Mouse (Mus musculus) kidney, embryonic 16.5 days (tissue): ENCODE results near the gene Aqp2. TPM values are rescaled to one million over a fixed set of nuclear protein-coding genes. Genes with fewer than 3 reads are reported as not detected.

Experiments
- ATAC-seq: fragments of 200-750 bp; cut with Nextera tagmentation; 2 replicates; pipeline ENCODE4 v1.8.0; 2017; ENCODE audit warnings: moderate TSS enrichment; ENCODE audit not compliant: low FRiP score, low TSS enrichment
- H3K27ac ChIP-seq: fragments of 300-500 bp; sonication (generic); 2 replicates; pipeline ENCODE4 v1.5.1; 2014; ENCODE audit warnings: low read length
- H3K27me3 ChIP-seq: fragments of 300-500 bp; sonication (generic); 2 replicates; pipeline ENCODE4 v1.6.1; 2014; ENCODE audit warnings: low read length, control low read depth, mixed read lengths; ENCODE audit not compliant: insufficient read depth
- H3K36me3 ChIP-seq: fragments of 300-500 bp; sonication (generic); 2 replicates; pipeline ENCODE4 v1.6.1; 2014; ENCODE audit warnings: low read length, control low read depth, mixed read lengths; ENCODE audit not compliant: insufficient read depth
- H3K4me1 ChIP-seq: fragments of 300-500 bp; sonication (generic); 2 replicates; pipeline ENCODE4 v1.6.1; 2014; ENCODE audit warnings: low read length, control low read depth, mixed read lengths; ENCODE audit not compliant: insufficient read depth
- H3K4me2 ChIP-seq: fragments of 300-500 bp; sonication (generic); replicated peaks from 2 replicates; pipeline ENCODE4 v1.6.1; 2014; ENCODE audit warnings: low read depth, low read length
- H3K4me3 ChIP-seq: fragments of 300-500 bp; sonication (generic); 2 replicates; pipeline ENCODE4 v1.5.1; 2014; ENCODE audit warnings: mild to moderate bottlenecking, low read length
- H3K9ac ChIP-seq: fragments of 300-500 bp; sonication (generic); replicated peaks from 2 replicates; pipeline ENCODE4 v1.6.1; 2014; ENCODE audit warnings: low read length
- H3K9me3 ChIP-seq: fragments of 300-500 bp; sonication (generic); 2 replicates; pipeline ENCODE4 v1.6.1; 2016; ENCODE audit warnings: low read length, control low read depth
- WGBS: fragments of 180-500 bp; shearing (Covaris S2); extraction: QIAGEN DNeasy Blood & Tissue Kit; methylation state at CpG from one replicate; pipeline ENCODE4 v1.1.7; 2014; 5-methylcytosine and 5-hydroxymethylcytosine counted together
- polyA plus RNA-seq: library from polyadenylated mRNA; unstranded; fragments of >200 nt; fragmentation: Nextera tagmentation; extraction: Ambion mirVana; gene quantifications from 2 replicates; pipeline ENCODE4 v1.2.1, GENCODE M21; 2015

Aqp2 gene
- polyA plus RNA-seq, result 109 and 159 TPM in 2 replicates

DNA sequence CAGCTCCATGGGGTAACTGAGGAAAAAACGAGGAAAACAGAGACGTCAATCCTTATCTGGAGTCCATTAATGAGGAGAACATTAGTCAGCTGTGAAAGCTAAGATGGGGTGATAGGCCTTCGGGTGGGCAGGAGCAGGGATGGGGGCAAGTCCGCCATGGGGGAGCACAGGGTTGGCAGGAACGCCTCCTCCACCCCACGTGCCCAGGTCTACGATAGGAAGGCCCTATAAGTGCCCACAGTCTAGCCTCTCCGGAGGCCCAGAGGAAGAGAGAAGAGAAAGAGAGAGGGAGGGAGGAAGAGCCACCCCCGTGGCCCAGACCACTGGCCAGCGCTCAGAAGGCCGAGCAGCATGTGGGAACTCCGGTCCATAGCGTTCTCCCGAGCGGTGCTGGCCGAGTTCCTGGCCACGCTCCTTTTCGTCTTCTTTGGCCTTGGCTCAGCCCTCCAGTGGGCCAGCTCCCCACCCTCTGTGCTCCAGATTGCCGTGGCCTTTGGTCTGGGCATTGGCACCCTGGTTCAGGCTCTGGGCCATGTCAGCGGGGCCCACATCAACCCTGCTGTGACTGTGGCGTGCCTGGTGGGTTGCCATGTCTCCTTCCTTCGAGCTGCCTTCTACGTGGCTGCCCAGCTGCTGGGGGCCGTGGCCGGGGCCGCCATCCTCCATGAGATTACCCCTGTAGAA lies at the start of gene Aqp2:
Gene Aqp2, plus strand, starts transcription at position 254 of the 684 bp plus-strand sequence.
- Histone ChIP-seq H3K36me3 (no peaks in the 10 kb centered on the region), H3K4me3 (peak within 1 kb of the TSS; percentile 11), H3K27me3 (peaks cover 41% of the 10 kb centered on the region), H3K4me2 (peak within 1 kb of the TSS; percentile 16; the same call in 1 of the 2 replicates), H3K27ac (peak within 1 kb of the TSS; percentile 27; the same call in 1 of the 2 replicates), H3K9me3 (no peaks in the 10 kb centered on the region), H3K9ac (peak within 1 kb of the TSS; percentile 22; the same call in 1 of the 2 replicates), H3K4me1 (peaks cover 7% of the 10 kb centered on the region)
- WGBS, result 80% methylated on average over 26 of the region's 26 CpGs
- no peak for ATAC-seq

GRCm38 (mm10) chr15:99531146-99531545 lies 47.7 kb upstream of the Aqp2 start:
- Histone ChIP-seq H3K4me1 (0 out of 2 replicates have a peak, but pooled peaks cover 10% of the 10 kb centered on the region), H3K4me2 (no peak overlapping the region), H3K27me3 (peaks cover 8% of the 10 kb centered on the region; the same call in 1 of the 2 replicates), H3K36me3 (no peaks in the 10 kb centered on the region), H3K4me3 (no peak overlapping the region), H3K27ac (no peak overlapping the region), H3K9me3 (no peaks in the 10 kb centered on the region), H3K9ac (0 out of 2 replicates have a peak overlapping the region, but pooled peaks have one; percentile 18)
- WGBS, result 26% methylated on average over 6 of the region's 6 CpGs
- no peak for ATAC-seq

GRCm38 (mm10) chr15:99532023-99532422 lies 46.8 kb upstream of the Aqp2 start:
- 32% methylated on average over 3 of the region's 3 CpGs for WGBS
- Histone ChIP-seq H3K9ac (no peak overlapping the region), H3K4me2 (no peak overlapping the region), H3K4me1 (peaks cover 10% of the 10 kb centered on the region; the same call in 1 of the 2 replicates), H3K4me3 (no peak overlapping the region), H3K27me3 (peaks cover 8% of the 10 kb centered on the region; the same call in 1 of the 2 replicates), H3K27ac (no peak overlapping the region), H3K36me3 (no peaks in the 10 kb centered on the region), H3K9me3 (no peaks in the 10 kb centered on the region)
- peak; percentile 85 for ATAC-seq

DNA sequence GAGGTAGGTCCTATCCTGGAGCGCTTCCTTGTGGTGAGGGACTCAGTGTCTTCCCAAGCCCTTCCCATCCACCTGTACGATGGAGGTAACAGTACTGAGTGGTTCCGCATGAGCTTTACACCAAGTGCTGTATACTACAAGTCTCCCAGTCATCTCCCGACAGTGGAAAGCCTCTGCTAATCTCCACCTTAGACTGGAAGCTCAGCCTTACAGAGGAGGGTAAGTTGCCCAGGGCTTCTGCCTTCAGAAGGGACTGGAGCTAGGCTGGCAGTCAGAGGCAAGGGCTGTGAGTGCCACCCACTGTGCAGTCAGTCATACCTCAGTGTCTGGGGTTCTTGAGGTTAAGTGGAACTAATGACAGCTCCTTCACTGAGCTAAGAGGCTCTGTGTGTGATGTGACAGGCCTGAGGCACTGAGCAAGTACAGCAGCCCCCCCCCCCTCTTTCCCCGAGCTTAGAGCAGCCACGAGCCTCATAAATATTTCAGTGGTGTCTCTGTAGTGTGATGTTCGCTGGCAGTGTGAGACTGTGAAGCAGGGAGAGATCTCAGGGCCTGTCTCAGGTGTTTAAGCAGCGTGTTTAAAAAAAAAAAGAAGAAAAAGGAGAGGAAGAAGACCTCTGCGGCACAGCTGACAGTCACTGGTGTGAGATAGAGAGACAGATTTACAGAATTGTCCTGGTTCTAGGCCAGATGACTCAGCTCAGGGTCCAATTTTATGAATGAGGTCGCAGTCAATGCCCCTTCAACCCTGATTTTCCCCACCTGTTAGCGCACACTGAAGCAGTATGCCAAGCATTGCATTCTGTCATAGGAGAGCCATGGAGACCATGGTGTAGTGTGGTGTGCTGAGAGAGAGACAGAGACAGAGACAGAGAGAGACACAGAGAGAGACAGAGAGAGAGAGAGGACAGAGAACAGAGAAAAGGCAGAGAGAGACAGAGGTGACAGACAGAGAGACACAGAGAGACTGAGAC lies 41.7 kb upstream of the Aqp2 start:
- ATAC-seq, result no peak
- Histone ChIP-seq H3K4me3 (no peak overlapping the region), H3K9me3 (no peaks in the 10 kb centered on the region), H3K36me3 (no peaks in the 10 kb centered on the region), H3K9ac (no peak overlapping the region), H3K27me3 (no peaks in the 10 kb centered on the region), H3K4me2 (no peak overlapping the region), H3K4me1 (no peaks in the 10 kb centered on the region; the same call in 1 of the 2 replicates), H3K27ac (no peak overlapping the region)
- 41% methylated on average over 10 of the region's 11 CpGs for WGBS

DNA sequence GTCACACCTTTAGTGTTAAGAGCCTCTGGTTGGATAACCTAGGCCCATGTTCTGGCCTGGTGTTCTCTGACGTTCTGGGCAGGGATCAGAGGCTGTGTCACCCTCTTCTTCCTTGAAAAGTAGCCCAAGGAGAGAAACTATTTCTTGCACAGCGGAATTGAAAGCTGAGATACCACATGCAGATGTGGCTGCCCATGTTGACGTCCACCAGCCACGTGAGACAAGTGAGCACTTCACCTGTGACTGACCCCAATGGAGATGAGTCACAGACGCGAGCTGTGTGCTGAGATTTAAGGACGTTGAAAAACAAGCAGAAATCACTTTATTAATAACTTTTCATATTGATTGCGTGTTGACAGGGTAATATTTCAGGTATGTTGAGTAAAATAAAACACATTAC lies 39.0 kb upstream of the Aqp2 start:
- no peaks in the 10 kb centered on the region for H3K9me3 ChIP-seq
- no peak overlapping the region for H3K4me3 ChIP-seq
- no peak overlapping the region for H3K27ac ChIP-seq
- peaks cover 7% of the 10 kb centered on the region; the same call in 1 of the 2 replicates for H3K27me3 ChIP-seq
- WGBS, result 71% methylated on average over 8 of the region's 8 CpGs
- ATAC-seq, result no peak
- H3K4me2 ChIP-seq, result no peak overlapping the region
- no peaks in the 10 kb centered on the region for H3K36me3 ChIP-seq
- no peak overlapping the region for H3K9ac ChIP-seq
- no peaks in the 10 kb centered on the region; the same call in 1 of the 2 replicates for H3K4me1 ChIP-seq

GRCm38 (mm10) chr15:99544047-99544446 lies 34.8 kb upstream of the Aqp2 start:
- no peak overlapping the region for H3K4me2 ChIP-seq
- no peak overlapping the region for H3K27ac ChIP-seq
- no peak overlapping the region for H3K9ac ChIP-seq
- peaks cover 7% of the 10 kb centered on the region; the same call in 1 of the 2 replicates for H3K27me3 ChIP-seq
- no peaks in the 10 kb centered on the region for H3K9me3 ChIP-seq
- no peak overlapping the region for H3K4me3 ChIP-seq
- H3K4me1 ChIP-seq, result no peaks in the 10 kb centered on the region
- 34% methylated on average over 7 of the region's 7 CpGs for WGBS
- ATAC-seq, result no peak
- H3K36me3 ChIP-seq, result no peaks in the 10 kb centered on the region

DNA sequence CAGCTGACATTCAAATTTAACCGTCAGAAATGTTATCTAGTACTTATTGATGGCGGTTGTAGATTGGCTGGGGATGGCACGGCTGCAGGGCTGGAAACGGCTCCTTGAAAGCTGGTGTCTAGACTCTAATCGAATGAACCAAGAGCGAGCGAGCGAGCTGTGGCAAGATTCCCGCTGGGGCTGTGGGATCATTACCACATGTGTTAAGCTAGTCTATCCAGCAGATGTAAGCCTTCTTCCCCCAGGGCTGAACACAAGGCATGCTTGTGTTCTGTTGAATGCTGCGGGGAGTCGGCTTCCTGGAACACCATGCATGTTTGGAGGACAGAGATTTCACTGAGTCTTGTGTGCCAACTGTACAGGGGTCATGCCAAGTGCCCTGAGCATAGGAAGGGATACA lies 32.3 kb upstream of the Aqp2 start:
- Histone ChIP-seq H3K9me3 (no peaks in the 10 kb centered on the region), H3K9ac (no peak overlapping the region), H3K27ac (no peak overlapping the region), H3K4me2 (no peak overlapping the region), H3K36me3 (no peaks in the 10 kb centered on the region), H3K4me1 (no peaks in the 10 kb centered on the region), H3K27me3 (peaks cover 7% of the 10 kb centered on the region; the same call in 1 of the 2 replicates), H3K4me3 (no peak overlapping the region)
- WGBS, result 75% methylated on average over 11 of the region's 11 CpGs
- no peak for ATAC-seq

DNA sequence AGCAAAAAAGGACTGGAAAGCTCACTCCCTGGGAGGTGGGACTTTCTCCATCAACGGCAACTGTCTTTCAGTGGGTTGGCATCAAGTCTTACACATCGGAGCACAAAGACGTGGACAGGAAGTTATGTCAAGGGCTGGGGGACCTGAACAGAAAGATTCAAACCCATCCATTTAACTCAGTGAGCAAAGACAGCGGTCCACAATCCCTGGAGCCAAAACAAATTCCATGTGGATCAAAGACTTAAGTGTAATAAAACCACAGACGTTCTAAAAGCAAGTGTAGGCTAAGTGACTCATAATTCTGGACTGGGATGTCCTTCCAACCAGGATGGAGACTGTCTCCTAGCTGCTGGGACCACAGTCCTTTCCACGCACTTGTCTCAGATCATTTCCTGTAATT lies 31.1 kb upstream of the Aqp2 start:
- H3K4me2 ChIP-seq, result no peak overlapping the region
- H3K9ac ChIP-seq, result no peak overlapping the region
- WGBS, result 64% methylated on average over 6 of the region's 6 CpGs
- H3K27me3 ChIP-seq, result peaks cover 7% of the 10 kb centered on the region; the same call in 1 of the 2 replicates
- no peaks in the 10 kb centered on the region for H3K36me3 ChIP-seq
- H3K27ac ChIP-seq, result no peak overlapping the region
- no peaks in the 10 kb centered on the region for H3K9me3 ChIP-seq
- H3K4me3 ChIP-seq, result no peak overlapping the region
- no peaks in the 10 kb centered on the region for H3K4me1 ChIP-seq
- no peak for ATAC-seq

GRCm38 (mm10) chr15:99549901-99550300 lies 29.0 kb upstream of the Aqp2 start:
- Histone ChIP-seq H3K9me3 (no peaks in the 10 kb centered on the region), H3K27me3 (no peaks in the 10 kb centered on the region), H3K4me3 (no peak overlapping the region), H3K4me2 (no peak overlapping the region), H3K9ac (no peak overlapping the region), H3K27ac (no peak overlapping the region), H3K4me1 (no peaks in the 10 kb centered on the region), H3K36me3 (no peaks in the 10 kb centered on the region)
- 50% methylated on average over 2 of the region's 2 CpGs for WGBS
- no peak for ATAC-seq
